Mouse (Mus musculus): Measurements from ENCODE around the gene Sptssb. TPM values are rescaled to one million over a fixed set of nuclear protein-coding genes. Genes with fewer than 3 reads are reported as not detected.

Gene Sptssb
- polyA plus RNA-seq, 1 experiment = not detected

- no peaks in the 10 kb centered on the region for H3K79me3 ChIP-seq (ENCODE audit: low read depth)
- H3K79me2 ChIP-seq (ENCODE audit: control insufficient read depth, insufficient read depth) = no peaks in the 10 kb centered on the region
- no peak overlapping the region for H3K4me3 ChIP-seq (ENCODE audit: insufficient read depth, poor library complexity, severe bottlenecking)
Measured at GRCm38 (mm10) chr3:69773356-69773755, 86.4 kb downstream of the Sptssb start.

More at GRCm38 (mm10) chr3:69773356-69773755, 86.4 kb downstream of the Sptssb start:
- no peaks in the 10 kb centered on the region for H3K27me3 ChIP-seq (ENCODE audit: control insufficient read depth, insufficient read depth, insufficient read length)
- H3K36me3 ChIP-seq (ENCODE audit: control insufficient read depth, insufficient read depth) = no peaks in the 10 kb centered on the region
- H3ac ChIP-seq (ENCODE audit: control insufficient read depth, insufficient read length, low read depth) = no peak overlapping the region
- TF ChIP-seq CTCF (IDR thresholded peaks at IDR 0.05; ENCODE audit: control insufficient read depth, insufficient read depth, insufficient read length) (no peak), CEBPB (IDR thresholded peaks at IDR 0.05; ENCODE audit: low read depth) (no peak), FOSL1 (IDR thresholded peaks at IDR 0.05; ENCODE audit: insufficient read depth, low read length, poor library complexity, severe bottlenecking) (no peak), MYOD1 (IDR thresholded peaks at IDR 0.05; ENCODE audit: control insufficient read depth, insufficient read length, low read depth) (no peak), USF1 (IDR thresholded peaks at IDR 0.05; ENCODE audit: low read depth) (no peak), MAX (IDR thresholded peaks at IDR 0.05) (no peak), MYOG (IDR thresholded peaks at IDR 0.05; ENCODE audit: control insufficient read depth, extremely low read depth, insufficient read length) (no peak)

Other genes with a start within 250 kb of the Sptssb start
- gene Nmd3, start 138.0 kb downstream of the Sptssb start, polyA plus RNA-seq (2012; fragmentation: generic; extraction: Trizol) = 73.0 TPM
- gene Otol1, start 147.7 kb upstream of the Sptssb start, polyA plus RNA-seq (2012; fragmentation: generic; extraction: Trizol) = not detected